Mouse (Mus musculus) hindlimb bud, embryonic 11.5 days (tissue): ENCODE data around the gene 4933417A18Rik.
"Not testable (repeated sequence)": the region's sequence is repeated elsewhere in the genome, so short reads cannot be mapped to it uniquely, and the experiment has no call there.

Experiments
- DNase-seq: peaks from one replicate; pipeline ENCODE4 v3.0.0-alpha.2; 2012; ENCODE audit warnings: low read depth, low spot score; ENCODE audit errors: extremely low spot score

4933417A18Rik gene

GRCm38 (mm10) chr13:34924210-34924609 lies at the start of gene 4933417A18Rik, which contains the start of gene Fam217a:
Gene 4933417A18Rik, plus strand, starts transcription at chr13:34924409.
Gene Fam217a, minus strand, starts transcription at chr13:34924310.
- no peak for DNase-seq

GRCm38 (mm10) chr13:34874736-34875135 lies 49.5 kb upstream of the 4933417A18Rik start:
- not testable (repeated sequence) for DNase-seq

- DNase-seq: peak; percentile 67
Observed at GRCm38 (mm10) chr13:34875166-34875710, 49.0 kb upstream of the 4933417A18Rik start, which contains the start of gene Prpf4b. Gene Prpf4b, plus strand, starts transcription at chr13:34875302.

GRCm38 (mm10) chr13:34875741-34876445 lies 48.3 kb upstream of the 4933417A18Rik start:
- no peak for DNase-seq

GRCm38 (mm10) chr13:34876481-34876880 lies 47.7 kb upstream of the 4933417A18Rik start:
- no peak for DNase-seq

GRCm38 (mm10) chr13:34892871-34893270 lies 31.3 kb upstream of the 4933417A18Rik start:
- no peak for DNase-seq

GRCm38 (mm10) chr13:34914614-34915013 lies 9.6 kb upstream of the 4933417A18Rik start:
- no peak for DNase-seq

GRCm38 (mm10) chr13:34916520-34917167 lies 7.6 kb upstream of the 4933417A18Rik start:
- no peak for DNase-seq

- DNase-seq: no peak
Observed at GRCm38 (mm10) chr13:34934931-34935644, 10.9 kb downstream of the 4933417A18Rik start.

GRCm38 (mm10) chr13:34942370-34942769 lies 18.2 kb downstream of the 4933417A18Rik start:
- DNase-seq: no peak

- not testable (repeated sequence) for DNase-seq
Observed at GRCm38 (mm10) chr13:34951437-34951836, 27.2 kb downstream of the 4933417A18Rik start.

GRCm38 (mm10) chr13:34956901-34957300 lies 32.7 kb downstream of the 4933417A18Rik start:
- no peak for DNase-seq

GRCm38 (mm10) chr13:34958158-34958557 lies 33.9 kb downstream of the 4933417A18Rik start:
- DNase-seq: not testable (repeated sequence)

GRCm38 (mm10) chr13:34960996-34961770 lies 37.0 kb downstream of the 4933417A18Rik start:
- no peak for DNase-seq

- no peak for DNase-seq
Observed at GRCm38 (mm10) chr13:34963511-34964397, 39.5 kb downstream of the 4933417A18Rik start, which contains the start of gene Eci3. Gene Eci3, minus strand, starts transcription at chr13:34963810.

GRCm38 (mm10) chr13:34964419-34964818 lies 40.2 kb downstream of the 4933417A18Rik start:
- no peak for DNase-seq

- no peak for DNase-seq
Observed at GRCm38 (mm10) chr13:34964866-34965265, 40.7 kb downstream of the 4933417A18Rik start.

- not testable (repeated sequence) for DNase-seq
Observed at GRCm38 (mm10) chr13:34965647-34966046, 41.4 kb downstream of the 4933417A18Rik start.

- not testable (repeated sequence) for DNase-seq
Observed at GRCm38 (mm10) chr13:34972456-34972855, 48.2 kb downstream of the 4933417A18Rik start.
